Mouse (Mus musculus) hindbrain, postnatal 0 days (tissue): ENCODE results near the gene Smim6. TPM values are rescaled to one million over a fixed set of nuclear protein-coding genes. Genes with fewer than 3 reads are reported as not detected.
A peak's percentile ranks its signal among the peaks of the same experiment; 100 is the strongest.

Experiments used
- ATAC-seq: fragments of 200-750 bp; cut with Nextera tagmentation; 2 replicates; pipeline ENCODE4 v1.8.0; 2017; ENCODE audit warnings: mild to moderate bottlenecking, moderate TSS enrichment, moderate library complexity
- DNase-seq: peaks from one replicate; pipeline ENCODE4 v3.0.0-alpha.2; 2015; ENCODE audit warnings: low spot score
- H3K27ac ChIP-seq: fragments of 300-500 bp; sonication (generic); 2 replicates; pipeline ENCODE4 v1.5.1; 2014; ENCODE audit warnings: mild to moderate bottlenecking
- H3K27me3 ChIP-seq: fragments of 300-500 bp; sonication (generic); 2 replicates; pipeline ENCODE4 v1.6.1; 2014; ENCODE audit warnings: low read length, mixed read lengths; ENCODE audit not compliant: insufficient read depth
- H3K36me3 ChIP-seq: fragments of 300-500 bp; sonication (generic); 2 replicates; pipeline ENCODE4 v1.6.1; 2014; ENCODE audit warnings: low read length, mixed read lengths; ENCODE audit not compliant: insufficient read depth
- H3K4me1 ChIP-seq: fragments of 300-500 bp; sonication (generic); 2 replicates; pipeline ENCODE4 v1.6.1; 2014; ENCODE audit warnings: antibody characterized with exemption, low read length, mixed read lengths; ENCODE audit not compliant: insufficient read depth
- H3K4me2 ChIP-seq: fragments of 300-500 bp; sonication (generic); 2 replicates; pipeline ENCODE4 v1.6.1; 2014; ENCODE audit warnings: low read depth, mild to moderate bottlenecking, low read length, moderate library complexity, mixed read lengths
- H3K4me3 ChIP-seq: fragments of 300-500 bp; sonication (generic); 2 replicates; pipeline ENCODE4 v1.5.1; 2014; ENCODE audit warnings: low read length
- H3K9ac ChIP-seq: fragments of 300-500 bp; sonication (generic); replicated peaks from 2 replicates; pipeline ENCODE4 v1.6.1; 2014; ENCODE audit warnings: mild to moderate bottlenecking, low read length, moderate library complexity, mixed read lengths
- H3K9me3 ChIP-seq: fragments of 300-500 bp; sonication (generic); 2 replicates; pipeline ENCODE4 v1.6.1; 2016; ENCODE audit warnings: low read length, mixed read lengths
- CTCF ChIP-seq: IDR thresholded peaks from 2 replicates; pipeline ENCODE4 v1.5.1; 2016; ENCODE audit warnings: antibody characterized with exemption, control low read depth, low read depth
- WGBS: fragments of 180-500 bp; shearing (Covaris S2); extraction: QIAGEN DNeasy Blood & Tissue Kit; methylation state at CpG from one replicate; pipeline ENCODE4 v1.1.7; 2014; 5-methylcytosine and 5-hydroxymethylcytosine counted together
- polyA plus RNA-seq: library from polyadenylated mRNA; unstranded; fragments of >200 nt; fragmentation: Nextera tagmentation; extraction: Ambion mirVana; gene quantifications from 2 replicates; pipeline ENCODE4 v1.2.1, GENCODE M21; 2015
- total RNA-seq: library from RNA; depleted of rRNA; stranded (reverse); fragments of >200 nt; gene quantifications from 2 replicates; pipeline ENCODE4 v1.2.3, GENCODE M21; 2014

Gene Smim6
- total and polyA plus RNA-seq, 2 experiments from 2014 or later, result 0.35 TPM; not detected in 1

- ATAC-seq, result no peak
- H3K36me3 ChIP-seq, result peaks cover under 1% of the 10 kb centered on the region; the same call in 1 of the 2 replicates
- DNase-seq, result peak; percentile 21
- H3K4me2 ChIP-seq, result no peak within 1 kb of the TSS
- no peak within 1 kb of the TSS for H3K9ac ChIP-seq
- 0 out of 2 replicates have a peak, but pooled peaks have one; percentile 9 for TF ChIP-seq CTCF
- no peak within 1 kb of the TSS for H3K4me3 ChIP-seq
- H3K27ac ChIP-seq, result no peak within 1 kb of the TSS
- no peaks in the 10 kb centered on the region for H3K27me3 ChIP-seq
- no peaks in the 10 kb centered on the region for H3K4me1 ChIP-seq
- WGBS, result 38% methylated on average over 16 of the region's 16 CpGs
- H3K9me3 ChIP-seq, result no peaks in the 10 kb centered on the region
These were observed 12.1 kb upstream of the Smim6 start, which contains the start of gene Smim5 for GRCm38 (mm10) chr11:115899486-115900266. Gene Smim5 (plus strand): TSS chr11:115899966.

GRCm38 (mm10) chr11:115900561-115901337 is 11.1 kb upstream of the Smim6 start:
- WGBS, result 72% methylated on average over 8 of the region's 8 CpGs
- H3K27ac ChIP-seq, result no peak overlapping the region
- no peak overlapping the region for H3K4me2 ChIP-seq
- H3K9me3 ChIP-seq, result no peaks in the 10 kb centered on the region
- no peak for ATAC-seq
- H3K4me1 ChIP-seq, result no peaks in the 10 kb centered on the region
- no peak overlapping the region for H3K4me3 ChIP-seq
- no peak for TF ChIP-seq CTCF
- no peak overlapping the region for H3K9ac ChIP-seq
- DNase-seq, result no peak
- H3K27me3 ChIP-seq, result no peaks in the 10 kb centered on the region
- no peaks in the 10 kb centered on the region; the same call in 1 of the 2 replicates for H3K36me3 ChIP-seq

DNA sequence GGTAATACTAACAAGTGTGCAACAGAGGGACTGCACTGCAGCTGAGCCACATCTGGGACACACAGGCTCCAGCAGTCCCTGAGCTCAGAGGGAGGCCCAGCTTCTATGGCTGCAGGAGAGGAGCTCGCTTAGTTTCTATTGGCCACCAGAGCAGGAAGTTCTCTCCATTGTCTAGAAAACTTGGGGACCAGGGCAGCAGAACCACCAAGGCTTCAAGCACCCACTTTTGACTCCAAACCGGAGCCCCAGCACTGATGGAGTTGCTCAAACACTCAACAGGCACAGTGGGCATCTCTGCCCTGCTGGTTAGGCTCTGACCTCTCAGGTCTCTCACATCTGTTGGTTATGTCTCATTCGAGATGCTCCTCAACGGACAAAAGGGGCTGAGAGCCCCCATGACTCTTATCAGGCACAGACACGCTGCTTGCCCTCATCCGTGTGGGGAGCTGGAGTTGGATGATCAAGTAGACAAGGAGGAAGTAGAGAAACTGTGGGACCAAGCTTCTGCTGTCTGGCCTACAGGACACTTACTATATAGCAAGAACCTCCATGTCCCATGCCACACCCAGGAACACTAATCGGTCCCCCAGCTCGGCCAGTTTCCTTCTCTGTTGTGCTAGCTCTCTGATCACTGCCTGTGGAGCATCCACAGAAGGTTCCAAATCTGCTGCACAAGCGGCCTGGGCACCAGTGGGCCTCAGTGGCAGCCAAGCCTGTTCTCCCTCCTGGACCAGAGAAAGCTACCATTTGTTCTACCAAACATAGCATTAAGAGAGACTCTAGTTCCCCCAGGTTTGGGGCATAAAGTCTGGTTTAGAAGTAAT is 10.3 kb upstream of the Smim6 start:
- no peaks in the 10 kb centered on the region; the same call in 1 of the 2 replicates for H3K36me3 ChIP-seq
- no peaks in the 10 kb centered on the region for H3K4me1 ChIP-seq
- no peak overlapping the region for H3K9ac ChIP-seq
- ATAC-seq (no peak), DNase-seq (no peak)
- 85% methylated on average over 9 of the region's 9 CpGs for WGBS
- H3K4me3 ChIP-seq, result no peak overlapping the region
- no peak for TF ChIP-seq CTCF
- H3K27ac ChIP-seq, result no peak overlapping the region
- no peaks in the 10 kb centered on the region for H3K27me3 ChIP-seq
- H3K4me2 ChIP-seq, result no peak overlapping the region
- no peaks in the 10 kb centered on the region for H3K9me3 ChIP-seq

DNA sequence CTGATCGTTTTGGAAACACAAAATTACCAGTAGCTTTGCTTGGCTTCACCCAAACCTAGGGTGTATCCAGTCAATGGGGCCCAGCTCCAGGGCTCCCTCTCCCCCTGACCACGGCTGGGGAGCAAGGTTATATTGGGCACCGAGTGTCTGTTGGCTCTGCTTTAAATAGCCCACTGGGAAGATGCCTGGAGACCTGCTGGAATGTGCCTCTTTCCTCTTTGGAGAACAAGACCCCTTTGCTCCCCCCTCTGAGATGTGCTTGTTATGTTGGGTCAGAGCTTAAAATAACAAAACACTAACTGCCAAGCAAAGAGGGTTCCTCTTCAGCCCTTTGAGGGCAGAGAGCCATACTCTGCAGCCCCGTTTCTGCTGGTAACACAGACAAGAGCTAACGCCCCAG is 9.6 kb upstream of the Smim6 start:
- TF ChIP-seq CTCF, result no peak
- H3K9ac ChIP-seq, result no peak overlapping the region
- DNase-seq (no peak), ATAC-seq (no peak)
- H3K9me3 ChIP-seq, result no peaks in the 10 kb centered on the region
- H3K4me3 ChIP-seq, result no peak overlapping the region
- H3K27ac ChIP-seq, result no peak overlapping the region
- H3K36me3 ChIP-seq, result no peaks in the 10 kb centered on the region
- H3K4me1 ChIP-seq, result no peaks in the 10 kb centered on the region
- H3K4me2 ChIP-seq, result no peak overlapping the region
- H3K27me3 ChIP-seq, result no peaks in the 10 kb centered on the region
- WGBS, result 74% methylated on average over 5 of the region's 5 CpGs

- 90% methylated on average over 1 of the region's 1 CpGs for WGBS
- Histone ChIP-seq H3K9me3 (no peaks in the 10 kb centered on the region), H3K4me3 (no peak overlapping the region), H3K9ac (no peak overlapping the region), H3K27me3 (no peaks in the 10 kb centered on the region), H3K27ac (no peak overlapping the region), H3K4me1 (no peaks in the 10 kb centered on the region), H3K36me3 (no peaks in the 10 kb centered on the region), H3K4me2 (no peak overlapping the region)
- ATAC-seq, result no peak
- TF ChIP-seq CTCF, result no peak
- no peak for DNase-seq
These were observed 9.0 kb upstream of the Smim6 start for GRCm38 (mm10) chr11:115902831-115903230.
